Mouse (Mus musculus) myocyte (in vitro differentiated cells): Measurements from ENCODE around the gene Pigb.

ENCODE experiments used
- E2F4 ChIP-seq: IDR thresholded peaks from one replicate; pipeline ENCODE4 v1.6.1; 2011; ENCODE audit warnings: mild to moderate bottlenecking, control low read depth, moderate library complexity; ENCODE audit not compliant: insufficient read depth
- MAX ChIP-seq: IDR thresholded peaks from one replicate; pipeline ENCODE4 v1.6.1; 2011; ENCODE audit warnings: low read depth, mild to moderate bottlenecking, control low read depth
- MYOD1 ChIP-seq, 3 experiments: IDR thresholded peaks; one replicate each; pipeline ENCODE4 v1.6.1; 2011; ENCODE audit warnings: control low read depth in 2 of 3, low read depth in 2 of 3, mild to moderate bottlenecking in 2 of 3, moderate library complexity in 1 of 3; ENCODE audit not compliant: insufficient read length in 2 of 3, control insufficient read depth in 1 of 3
- POLR2A ChIP-seq: IDR thresholded peaks from one replicate; pipeline ENCODE4 v1.6.1; 2011; ENCODE audit warnings: low read depth, mild to moderate bottlenecking, control low read depth, moderate library complexity; ENCODE audit not compliant: insufficient read length
- TCF12 ChIP-seq: IDR thresholded peaks from one replicate; pipeline ENCODE4 v1.6.1; 2011; ENCODE audit warnings: mild to moderate bottlenecking, control low read depth; ENCODE audit not compliant: poor library complexity, insufficient read depth, severe bottlenecking

DNA sequence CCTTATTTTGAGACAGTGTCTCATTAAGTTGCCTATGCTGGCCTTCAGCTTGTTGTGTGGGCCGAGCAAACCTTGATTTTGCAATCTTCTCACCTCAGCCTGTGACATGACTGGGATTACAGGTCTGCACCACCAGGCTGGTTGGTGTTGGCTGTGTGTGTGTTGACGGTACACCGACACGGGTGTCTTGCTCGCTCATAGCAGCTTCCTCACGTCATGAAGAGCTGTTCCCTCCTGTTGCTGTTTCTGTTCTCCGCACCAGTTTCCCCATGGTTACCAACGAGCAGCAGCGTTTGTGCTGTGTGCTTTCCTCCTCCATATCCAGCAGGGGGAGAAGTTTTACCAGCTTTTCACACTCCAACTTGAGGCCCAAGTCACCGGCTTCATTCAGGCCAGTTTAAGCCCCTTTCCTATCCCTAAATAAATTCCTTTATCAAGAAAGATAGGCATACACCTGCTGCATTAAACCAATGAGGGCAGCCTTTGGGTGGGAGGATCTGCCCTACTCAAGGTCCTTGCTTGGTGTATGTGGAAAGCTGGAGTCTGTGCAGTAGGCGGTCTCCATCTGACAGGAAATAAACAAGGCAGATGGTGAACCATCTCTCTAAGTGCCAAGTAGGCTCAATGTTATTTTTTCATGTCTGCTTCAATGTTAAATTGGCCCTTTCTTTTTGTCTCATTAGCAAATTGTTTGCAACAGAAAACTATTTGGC is 71.7 kb downstream of the Pigb start:
- no peak for TF ChIP-seq MAX
- no peak for TF ChIP-seq POLR2A
- no peak for TF ChIP-seq E2F4
- TF ChIP-seq TCF12 = no peak
- no peak for TF ChIP-seq MYOD1 (IDR thresholded peaks at IDR 0.05; ENCODE audit: control insufficient read depth in 1 of 3, insufficient read length in 2 of 3, low read depth in 2 of 3)
